Mouse (Mus musculus) CH12.LX (cell line): ENCODE measurements at regions not wholly inside any gene's neighbourhood (a gene's known extent, or its start where the extent isn't known, plus 50 kb on each side); places are given as distances from the start of the nearest gene placed in this dataset.

Experiments
- DNase-seq: peaks from one replicate; pipeline ENCODE4 v3.0.0-alpha.2; 2013; ENCODE audit errors: extremely low read depth
- H3K27ac ChIP-seq: 2 replicates; pipeline ENCODE4 v1.5.1; 2012; ENCODE audit warnings: low read depth, mild to moderate bottlenecking, control low read depth, moderate library complexity; ENCODE audit not compliant: insufficient read depth
- H3K27me3 ChIP-seq: replicated peaks from 2 replicates; pipeline ENCODE3; 2012; ENCODE audit warnings: inconsistent platforms
- H3K36me3 ChIP-seq, 2 experiments: replicated peaks in 1 of 2; 2 replicates each; pipeline versions ENCODE3 to v1.6.1; 2012; ENCODE audit warnings: inconsistent platforms in 1 of 2, low read length in 1 of 2, mild to moderate bottlenecking in 1 of 2, mixed read lengths in 1 of 2, moderate library complexity in 1 of 2; ENCODE audit not compliant: control insufficient read depth in 1 of 2, insufficient read depth in 1 of 2
- H3K4me1 ChIP-seq, 2 experiments: 2 replicates each; pipeline ENCODE4 v1.6.1; 2012; ENCODE audit warnings: inconsistent platforms in 1 of 2, moderate library complexity in 1 of 2; ENCODE audit not compliant: insufficient read depth in 2 of 2, control insufficient read depth in 1 of 2
- H3K4me2 ChIP-seq: 2 replicates; pipeline ENCODE4 v1.6.1; 2012; ENCODE audit warnings: low read depth, mild to moderate bottlenecking, control low read depth; ENCODE audit not compliant: poor library complexity, insufficient read depth, severe bottlenecking
- H3K4me3 ChIP-seq, 3 experiments: fragments of 150-350 bp in 1 of 3; sonication (generic) in 1 of 3; replicated peaks in 1 of 3; 2 replicates each; pipeline versions ENCODE3 to v1.5.1; 2011 to 2012; ENCODE audit warnings: low read depth in 2 of 3, low read length in 2 of 3, mild to moderate bottlenecking in 2 of 3, moderate library complexity in 2 of 3, control low read depth in 1 of 3, improper control_type of control experiment in 1 of 3, inconsistent platforms in 1 of 3, mixed read lengths in 1 of 3; ENCODE audit not compliant: poor library complexity in 1 of 3
- H3K79me2 ChIP-seq: replicated peaks from 2 replicates; pipeline ENCODE4 v1.6.1; 2012; ENCODE audit warnings: mild to moderate bottlenecking, moderate library complexity; ENCODE audit not compliant: control insufficient read depth, poor library complexity, insufficient read depth, severe bottlenecking; ENCODE audit errors: extremely low read depth
- H3K9ac ChIP-seq: 2 replicates; pipeline ENCODE4 v1.6.1; 2012; ENCODE audit warnings: low read depth, mild to moderate bottlenecking, control low read depth, moderate library complexity; ENCODE audit not compliant: insufficient read depth
- H3K9me3 ChIP-seq: replicated peaks from 2 replicates; pipeline ENCODE3; 2012; ENCODE audit warnings: low read length, inconsistent platforms, mixed read lengths
- BHLHE40 ChIP-seq: IDR thresholded peaks from 2 replicates; pipeline ENCODE4 v1.6.1; 2011; ENCODE audit warnings: mild to moderate bottlenecking, low read depth, low read length, improper control_type of control experiment
- CHD1 ChIP-seq: IDR thresholded peaks from 2 replicates; pipeline ENCODE4 v1.6.1; 2012; ENCODE audit warnings: low read depth, low read length, improper control_type of control experiment, inconsistent platforms
- CTCF ChIP-seq, 2 experiments: IDR thresholded peaks in 1 of 2; conservative IDR thresholded peaks in 1 of 2; 2 replicates each; pipeline ENCODE4 v1.5.1; 2011 to 2012; ENCODE audit warnings: low read depth in 2 of 2, low read length in 2 of 2, improper control_type of control experiment in 1 of 2, inconsistent platforms in 1 of 2, mild to moderate bottlenecking in 1 of 2, moderate library complexity in 1 of 2
- EP300 ChIP-seq: IDR thresholded peaks from 2 replicates; pipeline ENCODE4 v1.6.1; 2011; ENCODE audit warnings: low read length, improper control_type of control experiment
- ETS1 ChIP-seq: conservative IDR thresholded peaks from 2 replicates; pipeline ENCODE4 v1.6.1; 2012; ENCODE audit warnings: low read depth, mild to moderate bottlenecking, inconsistent platforms, low read length, improper control_type of control experiment, moderate library complexity
- GABPA ChIP-seq: IDR thresholded peaks from 2 replicates; pipeline ENCODE4 v1.6.1; 2012; ENCODE audit warnings: low read depth, low read length, improper control_type of control experiment, inconsistent platforms; ENCODE audit not compliant: insufficient replicate concordance
- JUN ChIP-seq: IDR thresholded peaks from 2 replicates; pipeline ENCODE4 v1.6.1; 2011; ENCODE audit warnings: low read depth, mild to moderate bottlenecking, low read length, improper control_type of control experiment, moderate library complexity; ENCODE audit not compliant: insufficient read depth
- KAT2A ChIP-seq: IDR thresholded peaks from 2 replicates; pipeline ENCODE4 v1.6.1; 2012; ENCODE audit warnings: low read length, improper control_type of control experiment, inconsistent platforms; ENCODE audit not compliant: insufficient replicate concordance
- MAFK ChIP-seq: IDR thresholded peaks from 2 replicates; pipeline ENCODE4 v1.6.1; 2011; ENCODE audit warnings: low read length, improper control_type of control experiment; ENCODE audit not compliant: insufficient replicate concordance
- MAX ChIP-seq: IDR thresholded peaks from 2 replicates; pipeline ENCODE4 v1.6.1; 2011; ENCODE audit warnings: low read length, improper control_type of control experiment
- MAZ ChIP-seq: IDR thresholded peaks from 2 replicates; pipeline ENCODE4 v1.6.1; 2012; ENCODE audit warnings: low read depth, mild to moderate bottlenecking, inconsistent platforms, low read length, improper control_type of control experiment, moderate library complexity
- MXI1 ChIP-seq: IDR thresholded peaks from 2 replicates; pipeline ENCODE4 v1.6.1; 2011; ENCODE audit warnings: mild to moderate bottlenecking, low read depth, low read length, improper control_type of control experiment
- MYC ChIP-seq: IDR thresholded peaks from 2 replicates; pipeline ENCODE4 v1.6.1; 2011; ENCODE audit warnings: low read depth, mild to moderate bottlenecking, improper control_type of control experiment, low read length
- PAX5 ChIP-seq: IDR thresholded peaks from 2 replicates; pipeline ENCODE4 v1.6.1; 2012; ENCODE audit warnings: low read length, inconsistent platforms, mixed read lengths
- POLR2A ChIP-seq: IDR thresholded peaks from 2 replicates; pipeline ENCODE4 v1.6.1; 2011; ENCODE audit warnings: low read depth, mild to moderate bottlenecking, improper control_type of control experiment, low read length
- POLR2AphosphoS2 ChIP-seq: IDR thresholded peaks from 2 replicates; pipeline ENCODE4 v1.6.1; 2011; ENCODE audit warnings: low read depth, low read length, improper control_type of control experiment
- RAD21 ChIP-seq: IDR thresholded peaks from 2 replicates; pipeline ENCODE4 v1.6.1; 2011; ENCODE audit warnings: low read depth, mild to moderate bottlenecking, low read length, improper control_type of control experiment, moderate library complexity
- SIN3A ChIP-seq: IDR thresholded peaks from 2 replicates; pipeline ENCODE4 v1.6.1; 2012; ENCODE audit warnings: low read length, improper control_type of control experiment, inconsistent platforms
- SMC3 ChIP-seq: IDR thresholded peaks from 2 replicates; pipeline ENCODE4 v1.6.1; 2011; ENCODE audit warnings: low read depth, low read length, improper control_type of control experiment
- TCF12 ChIP-seq: IDR thresholded peaks from 2 replicates; pipeline ENCODE4 v1.6.1; 2014; ENCODE audit warnings: low read depth, mild to moderate bottlenecking, inconsistent platforms, low read length, improper control_type of control experiment
- USF1 ChIP-seq: IDR thresholded peaks from 2 replicates; pipeline ENCODE4 v1.6.1; 2014; ENCODE audit warnings: low read depth, mild to moderate bottlenecking, inconsistent platforms, low read length, improper control_type of control experiment
- USF2 ChIP-seq: conservative IDR thresholded peaks from 2 replicates; pipeline ENCODE4 v1.6.1; 2011; ENCODE audit warnings: low read depth, low read length, improper control_type of control experiment
- ZC3H11A ChIP-seq: IDR thresholded peaks from 2 replicates; pipeline ENCODE4 v1.6.1; 2012; ENCODE audit warnings: low read depth, mild to moderate bottlenecking, inconsistent platforms, low read length, improper control_type of control experiment
- ZKSCAN1 ChIP-seq: IDR thresholded peaks from 2 replicates; pipeline ENCODE4 v1.6.1; 2012; ENCODE audit warnings: low read depth, inconsistent platforms, low read length, improper control_type of control experiment, borderline replicate concordance
- ZMIZ1 ChIP-seq: IDR thresholded peaks from 2 replicates; pipeline ENCODE4 v1.6.1; 2012; ENCODE audit warnings: low read depth, mild to moderate bottlenecking, inconsistent platforms, low read length, improper control_type of control experiment
- ZNF384 ChIP-seq: IDR thresholded peaks from 2 replicates; pipeline ENCODE4 v1.6.1; 2012; ENCODE audit warnings: low read depth, low read length, improper control_type of control experiment, inconsistent platforms
- dilution Hi-C: fragments of 300-500 bp; cut with MboI; formaldehyde crosslinking; loops from 2 replicates; pipeline ENCODE4 v1.14.3; 2020; ENCODE audit warnings: low sequenced_read_pairs; ENCODE audit not compliant: extremely low pct_unique_long_range_greater_than_20kb, extremely low pct_ligation_motif_present
- in situ Hi-C: fragments of 300-500 bp; cut with MboI; formaldehyde crosslinking; loops from 3 replicates; pipeline ENCODE4 v1.14.3; 2019; ENCODE audit warnings: low sequenced_read_pairs, low pct_ligation_motif_present, low pct_unique_long_range_greater_than_20kb, mixed read lengths

GRCm38 (mm10) chr14:71359581-71359980 lies 759.9 kb upstream of the Fam160b2 start:
- no peak for TF ChIP-seq JUN
- no peak for TF ChIP-seq SMC3
- no peak for TF ChIP-seq KAT2A
- TF ChIP-seq SIN3A = no peak
- TF ChIP-seq TCF12 = no peak
- no peak for TF ChIP-seq MAX
- TF ChIP-seq POLR2A = no peak
- no peak for TF ChIP-seq MXI1
- no peak for TF ChIP-seq EP300
- no peak for TF ChIP-seq ZC3H11A
- no peak for TF ChIP-seq GABPA
- TF ChIP-seq RAD21 = no peak
- no peak for TF ChIP-seq PAX5
- TF ChIP-seq USF1 = no peak
- no peak for TF ChIP-seq MAFK
- no peak for TF ChIP-seq MYC
- Histone ChIP-seq H3K36me3 (no peaks in the 10 kb centered on the region), H3K79me2 (no peaks in the 10 kb centered on the region), H3K9me3 (no peaks in the 10 kb centered on the region), H3K4me2 (no peak overlapping the region), H3K27ac (no peak overlapping the region), H3K4me1 (no peaks in the 10 kb centered on the region), H3K9ac (no peak overlapping the region), H3K27me3 (peaks cover 70% of the 10 kb centered on the region), H3K4me3 (no peak overlapping the region)
- in situ Hi-C loops (no loop called here), dilution Hi-C loops (no loop called here)
- no peak for DNase-seq

- H3K9me3 ChIP-seq = no peaks in the 10 kb centered on the region
- DNase-seq = no peak
- no peak overlapping the region for H3K27ac ChIP-seq
- no peak overlapping the region for H3K4me2 ChIP-seq
- peaks cover 30% of the 10 kb centered on the region for H3K27me3 ChIP-seq
- H3K4me1 ChIP-seq = no peaks in the 10 kb centered on the region
- dilution Hi-C loops (no loop called here), in situ Hi-C loops (no loop called here)
- no peaks in the 10 kb centered on the region for H3K79me2 ChIP-seq
- H3K4me3 ChIP-seq = no peak overlapping the region
- H3K9ac ChIP-seq = no peak overlapping the region
- TF ChIP-seq ZKSCAN1 = no peak
- no peak for TF ChIP-seq CTCF (conservative IDR thresholded peaks at IDR 0.05 in 1 of 2, IDR thresholded peaks at IDR 0.05 in 1 of 2; ENCODE audit: low read depth in 2 of 2, low read length in 2 of 2)
- TF ChIP-seq ZMIZ1 = no peak
- TF ChIP-seq MXI1 = no peak
- TF ChIP-seq MAZ = no peak
- no peak for TF ChIP-seq MAX
- TF ChIP-seq ZNF384 = no peak
- no peak for TF ChIP-seq CHD1
- TF ChIP-seq USF2 = no peak
- no peak for TF ChIP-seq JUN
- TF ChIP-seq POLR2AphosphoS2 = no peak
- no peak for TF ChIP-seq ETS1
- TF ChIP-seq BHLHE40 = no peak
- TF ChIP-seq POLR2A = no peak
- no peaks in the 10 kb centered on the region for H3K36me3 ChIP-seq
These were observed 738.6 kb upstream of the Fam160b2 start for GRCm38 (mm10) chr14:71338219-71338618.
